Mouse (Mus musculus): ENCODE measurements around the gene Plekhg5. TPM values are rescaled to one million over a fixed set of nuclear protein-coding genes. Genes with fewer than 3 reads are reported as not detected.
"Not testable (repeated sequence)": the region's sequence is repeated elsewhere in the genome, so short reads cannot be mapped to it uniquely, and the experiment has no call there.

The Plekhg5 gene
- polyA plus RNA-seq (2015; fragmentation: Nextera tagmentation; extraction: Ambion mirVana), result 19.8 and 20.9 TPM in 2 replicates

DNA sequence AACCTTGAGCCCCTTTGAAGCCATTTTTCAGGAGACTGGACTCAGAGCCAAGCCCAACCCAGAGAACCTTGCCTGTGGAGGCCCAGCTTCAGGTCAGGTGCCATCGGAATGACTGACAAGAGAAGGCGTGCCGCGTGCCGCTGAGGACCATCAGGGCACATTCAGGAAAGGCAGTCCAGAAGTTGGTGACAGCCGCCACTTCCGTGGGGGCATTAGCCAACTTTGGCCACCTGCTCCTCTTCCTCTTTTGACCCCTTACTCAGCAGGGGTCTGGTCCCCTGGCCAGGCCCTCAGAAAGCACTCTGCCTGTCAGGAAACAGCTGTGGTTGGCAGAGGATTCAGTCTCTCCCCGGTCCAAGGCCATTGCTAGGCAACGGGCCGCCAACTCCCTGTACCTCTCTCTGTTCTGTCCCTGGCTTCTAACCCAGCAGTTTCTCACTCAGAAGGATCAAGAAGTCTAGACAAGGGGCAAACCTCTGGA is at the start of gene Plekhg5:
Plekhg5 (plus strand) TSS at position 378 of the 481 bp plus-strand sequence.
- peaks cover 34% of the 10 kb centered on the region for H3K4me1 ChIP-seq
- no peak within 1 kb of the TSS for H3K4me2 ChIP-seq
- H3K9ac ChIP-seq, result no peak within 1 kb of the TSS
- no peak for ATAC-seq (replicated peaks; ENCODE audit: low FRiP score)
- H3K4me3 ChIP-seq (replicated peaks), result no peak within 1 kb of the TSS
- H3K27me3 ChIP-seq, result no peaks in the 10 kb centered on the region
- H3K9me3 ChIP-seq (replicated peaks), result no peaks in the 10 kb centered on the region
- no peaks in the 10 kb centered on the region for H3K36me3 ChIP-seq
- WGBS, result 61% methylated on average over 10 of the region's 10 CpGs
- 0 out of 2 replicates have a peak within 1 kb of the TSS, but pooled peaks have one; percentile 7 for H3K27ac ChIP-seq

DNA sequence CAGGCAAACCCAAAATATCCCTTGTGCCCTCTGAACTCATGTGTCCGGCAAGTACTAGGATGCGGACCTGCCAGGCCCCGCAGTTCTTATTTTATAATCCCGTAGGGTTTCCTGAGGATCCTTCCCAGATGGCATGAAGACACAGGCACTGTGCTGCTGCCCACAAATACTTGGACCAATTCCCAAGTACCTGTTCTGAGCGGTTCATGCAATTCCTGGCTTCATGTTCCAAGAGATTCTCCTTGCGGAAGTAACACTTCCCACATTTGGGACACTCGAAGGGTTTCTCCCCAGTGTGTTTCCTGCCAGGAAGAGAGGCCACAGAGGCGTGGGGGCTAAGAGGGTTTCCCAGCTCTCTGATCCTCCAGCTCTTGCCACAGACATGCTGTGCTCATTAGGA is 49.8 kb upstream of the Plekhg5 start:
- Histone ChIP-seq H3K4me2 (no peak overlapping the region), H3K9ac (no peak overlapping the region), H3K27me3 (no peaks in the 10 kb centered on the region), H3K4me3 (replicated peaks) (no peak overlapping the region), H3K36me3 (peaks cover 79% of the 10 kb centered on the region), H3K9me3 (replicated peaks) (no peaks in the 10 kb centered on the region), H3K4me1 (peaks cover 37% of the 10 kb centered on the region), H3K27ac (no peak overlapping the region)
- WGBS, result 89% methylated on average over 8 of the region's 8 CpGs
- ATAC-seq (replicated peaks; ENCODE audit: low FRiP score), result no peak

DNA sequence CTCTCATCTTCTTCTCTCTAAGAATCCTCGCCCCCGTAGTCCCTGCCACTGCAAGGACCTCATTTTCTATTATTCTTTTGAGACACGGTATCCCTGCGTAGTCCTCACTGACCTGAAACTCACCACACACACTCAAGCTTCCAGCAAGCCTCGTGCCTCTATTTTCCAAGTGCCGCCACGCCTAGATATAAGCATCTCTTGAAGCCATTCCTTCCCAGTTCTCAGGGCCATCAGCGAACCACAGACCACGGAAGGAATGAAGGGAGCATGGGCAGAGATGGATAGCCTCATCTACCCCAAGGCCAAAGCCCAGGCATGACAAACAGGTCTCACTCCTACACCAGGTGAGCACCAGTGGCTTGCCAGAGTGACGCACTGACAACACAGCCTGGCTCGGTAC is 47.8 kb upstream of the Plekhg5 start:
- Histone ChIP-seq H3K9ac (no peak overlapping the region), H3K36me3 (peaks cover 64% of the 10 kb centered on the region)

DNA sequence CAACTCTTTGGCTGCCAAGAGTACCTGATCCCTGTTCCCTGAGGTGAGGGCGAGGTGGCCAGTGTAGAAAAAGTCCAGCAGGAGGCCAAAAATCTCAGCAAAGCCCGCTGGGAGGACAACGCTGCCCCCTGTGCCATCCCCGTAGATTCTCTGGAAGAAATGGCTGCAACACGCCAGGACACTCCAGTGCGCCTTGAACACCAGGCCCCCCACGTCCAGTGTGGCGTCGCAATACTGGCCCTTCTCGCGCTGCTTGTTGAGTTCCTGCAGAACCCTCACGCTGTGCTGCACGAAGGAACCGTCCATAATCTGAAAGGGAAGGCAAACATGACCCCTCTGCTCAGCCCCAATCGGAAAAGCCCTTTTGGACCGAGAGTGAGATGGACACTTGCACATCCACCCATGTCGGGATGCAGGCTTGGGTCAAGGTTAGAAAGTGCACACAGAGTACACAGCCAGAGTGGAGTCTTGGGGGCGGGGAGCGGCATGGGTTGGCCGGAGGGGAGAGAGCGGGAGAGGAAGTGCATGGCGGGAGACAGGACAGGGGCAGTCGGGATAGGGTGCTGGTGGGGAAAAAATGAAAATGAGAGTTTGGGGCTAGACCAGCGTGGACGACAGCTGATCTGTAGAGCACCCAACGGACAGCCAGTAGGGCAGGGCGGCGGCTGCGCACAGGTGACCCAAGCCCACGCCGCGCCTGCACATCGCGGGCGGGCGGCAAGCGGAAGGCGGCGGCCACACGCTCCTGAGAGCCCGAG is 45.4 kb upstream of the Plekhg5 start:
- H3K4me3 ChIP-seq (replicated peaks), result peak overlapping the region; percentile 76
- peaks cover 40% of the 10 kb centered on the region for H3K36me3 ChIP-seq
- H3K27ac ChIP-seq, result peak overlapping the region; percentile 85
- 3% methylated on average over 40 of the region's 41 CpGs for WGBS
- ATAC-seq (replicated peaks; ENCODE audit: low FRiP score), result peak; percentile 67
- peak overlapping the region; percentile 80 for H3K9ac ChIP-seq
- H3K4me1 ChIP-seq, result peaks cover 55% of the 10 kb centered on the region
- no peaks in the 10 kb centered on the region for H3K27me3 ChIP-seq
- H3K4me2 ChIP-seq, result peak overlapping the region; percentile 89
- H3K9me3 ChIP-seq (replicated peaks), result no peaks in the 10 kb centered on the region

More for the DNA sequence above, 47.8 kb upstream of the Plekhg5 start:
- H3K4me2 ChIP-seq, result no peak overlapping the region
- H3K27ac ChIP-seq, result no peak overlapping the region
- H3K4me3 ChIP-seq (replicated peaks), result no peak overlapping the region
- no peaks in the 10 kb centered on the region for H3K27me3 ChIP-seq
- peaks cover 50% of the 10 kb centered on the region for H3K4me1 ChIP-seq
- 93% methylated on average over 11 of the region's 11 CpGs for WGBS
- no peak for ATAC-seq (replicated peaks; ENCODE audit: low FRiP score)
- H3K9me3 ChIP-seq (replicated peaks), result no peaks in the 10 kb centered on the region

GRCm38 (mm10) chr4:152027524-152027923 is 44.8 kb upstream of the Plekhg5 start, which contains the start of gene Zbtb48:
TSS of gene Zbtb48 (minus strand) at chr4:152027671.
- H3K4me3 ChIP-seq (replicated peaks), result peak within 1 kb of the TSS; percentile 76
- WGBS, result under 1% methylated on average over 35 of the region's 35 CpGs

DNA sequence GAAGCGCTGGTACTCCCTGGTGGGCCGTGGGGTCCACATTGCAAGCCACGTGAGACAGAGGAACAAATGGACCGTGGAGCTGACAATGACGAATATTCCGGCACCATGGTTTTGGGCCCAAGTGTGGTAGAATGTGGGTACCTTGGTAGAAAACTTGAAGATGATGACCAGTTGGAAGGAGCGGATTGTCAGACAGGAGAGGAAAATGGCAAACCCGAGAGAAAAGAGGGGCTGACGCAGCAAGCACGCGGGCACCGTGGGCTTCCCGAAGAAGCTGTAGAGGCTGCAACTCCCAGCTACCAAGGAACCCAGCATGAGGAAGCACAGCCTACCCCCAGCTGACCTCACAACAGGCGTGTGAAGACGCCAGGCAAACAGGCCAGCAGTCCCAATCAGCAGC is 43.8 kb upstream of the Plekhg5 start:
- H3K4me2 ChIP-seq, result peak overlapping the region; percentile 89
- H3K27ac ChIP-seq, result no peak overlapping the region
- peak overlapping the region; percentile 76 for H3K4me3 ChIP-seq (replicated peaks)
- WGBS, result 57% methylated on average over 15 of the region's 15 CpGs
- H3K27me3 ChIP-seq, result no peaks in the 10 kb centered on the region
- H3K36me3 ChIP-seq, result peaks cover 24% of the 10 kb centered on the region
- H3K9ac ChIP-seq, result peak overlapping the region; percentile 31; the same call in 1 of the 2 replicates
- H3K4me1 ChIP-seq, result peaks cover 48% of the 10 kb centered on the region
- no peak for ATAC-seq (replicated peaks; ENCODE audit: low FRiP score)
- no peaks in the 10 kb centered on the region for H3K9me3 ChIP-seq (replicated peaks)

More at GRCm38 (mm10) chr4:152027524-152027923, 44.8 kb upstream of the Plekhg5 start, which contains the start of gene Zbtb48:
- no peaks in the 10 kb centered on the region for H3K9me3 ChIP-seq (replicated peaks)
- H3K4me1 ChIP-seq, result peaks cover 54% of the 10 kb centered on the region
- peak; percentile 98 for ATAC-seq (replicated peaks; ENCODE audit: low FRiP score)
- peak within 1 kb of the TSS; percentile 80 for H3K9ac ChIP-seq
- H3K27ac ChIP-seq, result peak within 1 kb of the TSS; percentile 85
- H3K27me3 ChIP-seq, result no peaks in the 10 kb centered on the region
- H3K4me2 ChIP-seq, result peak within 1 kb of the TSS; percentile 89
- peaks cover 34% of the 10 kb centered on the region for H3K36me3 ChIP-seq

DNA sequence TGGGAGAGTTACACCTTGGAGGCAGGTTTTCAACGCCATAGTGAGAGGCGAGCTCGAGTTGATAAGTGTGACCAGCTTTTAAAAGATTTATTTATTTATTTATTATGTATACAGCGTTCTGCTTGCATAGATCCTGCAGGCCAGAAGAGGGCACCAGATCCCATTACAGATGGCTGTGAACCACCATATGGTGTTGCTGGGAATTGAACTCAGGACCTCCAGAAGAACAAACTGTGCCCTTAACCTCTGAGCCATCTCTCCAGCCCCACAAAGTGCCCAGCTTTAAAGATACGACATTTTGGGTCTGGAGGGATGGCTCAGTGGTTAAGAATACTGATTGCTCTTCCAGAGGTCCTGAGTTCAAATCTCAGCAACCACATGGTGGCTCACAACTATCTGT is 43.2 kb upstream of the Plekhg5 start:
- WGBS, result 46% methylated on average over 5 of the region's 5 CpGs
- no peak for ATAC-seq (replicated peaks; ENCODE audit: low FRiP score)
- no peak overlapping the region for H3K27ac ChIP-seq
- 0 out of 2 replicates have a peak overlapping the region, but pooled peaks have one; percentile 76 for H3K4me3 ChIP-seq (replicated peaks)
- H3K4me1 ChIP-seq, result peaks cover 46% of the 10 kb centered on the region
- no peak overlapping the region for H3K4me2 ChIP-seq
- no peaks in the 10 kb centered on the region for H3K27me3 ChIP-seq
- no peaks in the 10 kb centered on the region for H3K9me3 ChIP-seq (replicated peaks)
- peaks cover 18% of the 10 kb centered on the region; the same call in 1 of the 2 replicates for H3K36me3 ChIP-seq
- no peak overlapping the region for H3K9ac ChIP-seq

GRCm38 (mm10) chr4:152029997-152030396 is 42.3 kb upstream of the Plekhg5 start:
- H3K27ac ChIP-seq, result no peak overlapping the region
- WGBS, result 81% methylated on average over 4 of the region's 4 CpGs
- ATAC-seq (replicated peaks; ENCODE audit: low FRiP score), result no peak

DNA sequence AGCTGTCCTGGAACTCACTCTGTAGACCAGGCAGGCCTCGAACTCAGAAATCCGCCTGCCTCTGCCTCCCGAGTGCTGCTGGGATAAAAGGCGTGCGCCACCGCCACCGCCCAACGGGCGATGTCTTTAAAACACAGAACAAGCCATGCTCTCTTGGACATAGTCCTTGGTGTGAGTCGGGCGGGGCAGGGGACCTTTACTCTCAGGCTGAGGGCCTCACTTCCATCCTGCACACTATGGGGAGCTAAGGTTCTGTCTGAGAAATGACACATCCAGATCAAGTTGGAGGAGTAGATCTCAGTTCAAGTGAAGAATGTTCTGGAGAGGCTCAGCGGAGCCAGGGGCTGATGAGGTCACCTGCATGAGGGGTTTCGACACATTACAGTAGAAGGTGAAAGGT is 39.4 kb upstream of the Plekhg5 start:
- H3K4me2 ChIP-seq, result no peak overlapping the region
- no peak for ATAC-seq (replicated peaks; ENCODE audit: low FRiP score)
- H3K9me3 ChIP-seq (replicated peaks), result no peaks in the 10 kb centered on the region
- peaks cover 16% of the 10 kb centered on the region for H3K4me1 ChIP-seq
- H3K27me3 ChIP-seq, result no peaks in the 10 kb centered on the region
- 88% methylated on average over 13 of the region's 13 CpGs for WGBS
- H3K36me3 ChIP-seq, result no peaks in the 10 kb centered on the region
- H3K4me3 ChIP-seq (replicated peaks), result no peak overlapping the region
- no peak overlapping the region for H3K27ac ChIP-seq
- H3K9ac ChIP-seq, result no peak overlapping the region

More at GRCm38 (mm10) chr4:152029997-152030396, 42.3 kb upstream of the Plekhg5 start:
- Histone ChIP-seq H3K4me2 (no peak overlapping the region), H3K9me3 (replicated peaks) (no peaks in the 10 kb centered on the region), H3K4me1 (peaks cover 39% of the 10 kb centered on the region), H3K4me3 (replicated peaks) (no peak overlapping the region), H3K36me3 (peaks cover 9% of the 10 kb centered on the region; the same call in 1 of the 2 replicates), H3K27me3 (no peaks in the 10 kb centered on the region), H3K9ac (no peak overlapping the region)

- H3K9ac ChIP-seq; ATAC-seq (replicated peaks; ENCODE audit: low FRiP score): not testable (repeated sequence)
- H3K4me1 ChIP-seq, result peaks cover 27% of the 10 kb centered on the region
Observed at GRCm38 (mm10) chr4:152036464-152036863, 35.8 kb upstream of the Plekhg5 start.

DNA sequence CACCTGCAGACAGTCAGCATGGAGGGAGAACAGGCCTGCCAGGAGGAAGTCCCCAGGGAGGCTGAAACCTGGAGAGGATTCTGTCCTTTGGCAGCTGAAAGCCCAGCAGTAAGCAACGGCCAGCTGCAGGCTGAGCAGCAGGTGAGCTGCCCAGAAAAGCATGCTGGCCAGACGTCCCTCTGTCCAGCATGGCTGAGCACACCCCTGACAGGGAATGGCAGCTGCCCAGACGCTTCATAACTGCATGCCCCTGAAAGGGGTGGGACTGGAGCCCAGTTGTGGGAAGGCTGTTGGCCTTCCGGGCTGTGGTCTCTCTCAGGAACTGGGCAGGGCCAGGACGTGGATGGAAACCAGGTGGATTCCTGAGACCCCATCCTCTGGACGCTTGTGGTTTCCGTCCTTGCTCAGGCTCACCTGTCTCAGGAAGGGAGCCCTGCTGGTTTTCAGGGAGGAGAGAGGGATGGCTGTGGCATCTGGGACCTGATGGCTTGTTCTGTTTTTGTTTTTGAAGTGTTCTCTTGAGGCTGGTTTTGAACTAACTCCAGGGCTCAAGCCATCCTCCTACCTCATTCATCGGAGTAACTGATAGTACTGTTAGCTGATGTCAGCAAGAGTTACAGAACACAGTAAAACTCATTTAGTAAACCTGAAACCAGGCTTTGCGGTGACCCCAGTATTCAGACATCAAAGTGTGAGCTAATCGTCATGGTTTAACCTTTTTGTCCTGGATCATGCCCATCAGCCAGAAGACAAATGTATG is 33.9 kb upstream of the Plekhg5 start, which contains the start of gene Tas1r1:
Tas1r1 (minus strand) TSS at position 344 of the 760 bp plus-strand sequence.
- Histone ChIP-seq H3K27me3 (no peaks in the 10 kb centered on the region), H3K9me3 (replicated peaks) (no peaks in the 10 kb centered on the region), H3K4me3 (replicated peaks) (peak within 1 kb of the TSS; percentile 100), H3K36me3 (peaks cover 25% of the 10 kb centered on the region), H3K4me2 (peak within 1 kb of the TSS; percentile 90), H3K9ac (peak within 1 kb of the TSS; percentile 97), H3K4me1 (peaks cover 40% of the 10 kb centered on the region), H3K27ac (peak within 1 kb of the TSS; percentile 51)
- WGBS, result 45% methylated on average over 10 of the region's 10 CpGs
- no peak for ATAC-seq (replicated peaks; ENCODE audit: low FRiP score)

More at GRCm38 (mm10) chr4:152036464-152036863, 35.8 kb upstream of the Plekhg5 start:
- H3K27me3 ChIP-seq; H3K27ac ChIP-seq; H3K9me3 ChIP-seq (replicated peaks); H3K4me3 ChIP-seq (replicated peaks); H3K36me3 ChIP-seq; H3K4me2 ChIP-seq: not testable (repeated sequence)
- WGBS, result 89% methylated on average over 6 of the region's 6 CpGs
